ENCODE assay signal across 10 mouse cellular contexts in genomic region chr4:57954991-57955390, GRCm38 (mm10). TPM values are rescaled to one million over a fixed set of nuclear protein-coding genes. Genes with fewer than 3 reads are reported as not detected.
DNase-seq lines count a peak whose midpoint lies in the region; ATAC-seq and TF ChIP-seq lines count a peak whose summit lies in the region.
"Had no signal": no experiment of that assay in that cellular context is flagged by ENCODE, and none has a peak within 500 bp of the region (broad histone marks: within the 10 kb centered on the region; RNA-seq: fewer than 3 reads in every experiment).

No protein-coding gene starts in this region.

- WGBS in heart, embryonic 11.5 days (ENCODE audit: insufficient replicate concordance), result 68% methylated on average over 8 of the region's 8 CpGs
- 69% methylated on average over 8 of the region's 8 CpGs for WGBS in heart, postnatal 0 days
- 76% methylated on average over 8 of the region's 8 CpGs for WGBS in midbrain, embryonic 10.5 days

- no peak for TF ChIP-seq EP300 in heart, postnatal 0 days (IDR thresholded peaks at IDR 0.05; ENCODE audit: low read depth)

- no peak for TF ChIP-seq CTCF in bone marrow macrophage, adult 2 months (IDR thresholded peaks at IDR 0.05; ENCODE audit: low read depth, low read length)
- no peak for TF ChIP-seq CTCF in heart, postnatal 0 days (IDR thresholded peaks at IDR 0.05; ENCODE audit: low read depth)

- no peak for DNase-seq in heart, postnatal 14 days
- no peak for DNase-seq in heart, postnatal 0 days (ENCODE audit: low spot score)
- no peak for DNase-seq in midbrain, embryonic 10.5 days (ENCODE audit: low spot score)
- DNase-seq in right cerebral cortex, postnatal 36 days (ENCODE audit: low spot score in 2 of 2), result no peak
- no peak for DNase-seq in spleen, postnatal 4 days (ENCODE audit: low spot score in 2 of 2)

- peaks cover 12% of the 10 kb centered on the region for H3K4me1 ChIP-seq in heart, embryonic 11.5 days (ENCODE audit: control insufficient read depth, insufficient read depth, low read length)
- H3K4me1 ChIP-seq in bone marrow macrophage, adult 2 months (ENCODE audit: control insufficient read depth, insufficient read depth, low read length), result peaks cover 43% of the 10 kb centered on the region
- peaks cover 18% of the 10 kb centered on the region for H3K4me1 ChIP-seq in heart, postnatal 0 days (ENCODE audit: control insufficient read depth, insufficient read depth)
- peaks cover 33% of the 10 kb centered on the region for H3K4me1 ChIP-seq in midbrain, embryonic 10.5 days

- intact Hi-C loops in heart, postnatal 14 days (cut with DNase I), result loop anchor here (5.0 kb wide), 1 partner anchor 122 kb away; no protein-coding TSS in a partner anchor

- H3K4me2 ChIP-seq in heart, embryonic 11.5 days, result peak overlapping the region; percentile 76
- H3K4me2 ChIP-seq in heart, postnatal 0 days (ENCODE audit: low read depth, low read length), result peak overlapping the region; percentile 83

- H3K9ac ChIP-seq in heart, embryonic 11.5 days (ENCODE audit: low read depth, low read length), result no peak overlapping the region
- H3K9ac ChIP-seq in heart, postnatal 0 days (replicated peaks; ENCODE audit: low read depth, low read length), result peak overlapping the region; percentile 82; the same call in 1 of the 2 replicates

- no peak for ATAC-seq in heart, embryonic 11.5 days (replicated peaks; ENCODE audit: insufficient number of reproducible peaks, low FRiP score, low TSS enrichment)
- ATAC-seq in heart, postnatal 0 days (ENCODE audit: insufficient read depth, low read depth), result no peak
- ATAC-seq in monocyte, adult 5-6 weeks (replicated peaks; ENCODE audit: insufficient number of reproducible peaks, low FRiP score, low TSS enrichment, poor library complexity, severe bottlenecking), result no peak

- H3K27ac ChIP-seq in heart, embryonic 11.5 days (ENCODE audit: low read depth, low read length), result no peak overlapping the region
- H3K27ac ChIP-seq in bone marrow macrophage, adult 2 months (ENCODE audit: insufficient read depth, low read depth, low read length), result peak overlapping the region; percentile 73; the same call in 1 of the 2 replicates
- H3K27ac ChIP-seq in heart, postnatal 0 days (ENCODE audit: low read depth), result peak overlapping the region; percentile 90
- H3K27ac ChIP-seq in midbrain, embryonic 10.5 days (replicated peaks), result peak overlapping the region; percentile 95

- peaks cover 18% of the 10 kb centered on the region for H3K36me3 ChIP-seq in heart, embryonic 11.5 days (ENCODE audit: control insufficient read depth, insufficient read depth, low read length)
- H3K36me3 ChIP-seq in heart, postnatal 0 days (replicated peaks; ENCODE audit: control insufficient read depth, insufficient read depth, low read length), result peaks cover 19% of the 10 kb centered on the region
- H3K36me3 ChIP-seq in midbrain, embryonic 10.5 days, result peaks cover 48% of the 10 kb centered on the region

- no peaks in the 10 kb centered on the region for H3K27me3 ChIP-seq in heart, embryonic 11.5 days (ENCODE audit: control insufficient read depth, insufficient read depth, low read length)
- no peaks in the 10 kb centered on the region for H3K27me3 ChIP-seq in heart, postnatal 0 days (ENCODE audit: control insufficient read depth, insufficient read depth, low read length)
- H3K27me3 ChIP-seq in midbrain, embryonic 10.5 days (ENCODE audit: low read depth, poor library complexity, severe bottlenecking), result peaks cover 12% of the 10 kb centered on the region
- H3K27me3 ChIP-seq: Patski had no signal

- H3K4me3 ChIP-seq in heart, embryonic 11.5 days (ENCODE audit: low read depth, low read length), result peak overlapping the region; percentile 81
- peak overlapping the region; percentile 77 for H3K4me3 ChIP-seq in bone marrow macrophage, adult 2 months (ENCODE audit: insufficient read depth, low read length)
- peak overlapping the region; percentile 87 for H3K4me3 ChIP-seq in heart, postnatal 0 days (ENCODE audit: low read depth, low read length)
- H3K4me3 ChIP-seq in midbrain, embryonic 10.5 days, result peak overlapping the region; percentile 77

- H3K9me3 ChIP-seq in heart, embryonic 11.5 days (replicated peaks; ENCODE audit: control insufficient read depth, low read length), result no peaks in the 10 kb centered on the region
- H3K9me3 ChIP-seq in heart, postnatal 0 days (replicated peaks; ENCODE audit: control insufficient read depth, low read length), result no peaks in the 10 kb centered on the region
- H3K9me3 ChIP-seq in midbrain, embryonic 10.5 days (replicated peaks), result peaks cover 7% of the 10 kb centered on the region; the same call in 1 of the 2 replicates

- TF ChIP-seq POLR2A in bone marrow macrophage, adult 2 months (IDR thresholded peaks at IDR 0.05; ENCODE audit: borderline replicate concordance, low read depth, low read length), result no peak

RNA-seq across cellular contexts. Expression of gene Txn1, which starts 1.2 kb away (rescaled TPM):
- polyA plus RNA-seq in heart, embryonic 11.5 days (2014; fragmentation: Nextera tagmentation; extraction: Ambion mirVana), result 318 and 328 TPM in 2 replicates
- 100 to 1,000 TPM; 129 to 140 TPM for total RNA-seq in heart, postnatal 14 days (2021)
- 298 and 338 TPM in 2 replicates for polyA plus RNA-seq in bone marrow macrophage, adult 2 months (2012; ENCODE audit: insufficient read depth, insufficient read length, missing spikeins)
- total RNA-seq in heart, postnatal 0 days (2014; rRNA removed; ENCODE audit: low replicate concordance), result 85.8 and 104 TPM in 2 replicates
- polyA plus RNA-seq in heart, postnatal 0 days (2015; fragmentation: Nextera tagmentation; extraction: Ambion mirVana), result 243 and 248 TPM in 2 replicates
- polyA plus RNA-seq in midbrain, embryonic 10.5 days (2016; fragmentation: Nextera tagmentation; extraction: Ambion mirVana), result 382 and 417 TPM in 2 replicates
- total RNA-seq in monocyte, adult 5-6 weeks (2017), result 80.1 to 128 TPM (median 116 TPM) in 3 replicates

RNA-seq across cellular contexts. Expression of gene D630039A03Rik, which starts 38.9 kb away (rescaled TPM):
- 0.07 and 0.10 TPM in 2 replicates for polyA plus RNA-seq in heart, embryonic 11.5 days (2014; fragmentation: Nextera tagmentation; extraction: Ambion mirVana)
- total RNA-seq in heart, postnatal 14 days (2021), result under 1 TPM; 0.20 to 0.43 TPM
- polyA plus RNA-seq in bone marrow macrophage, adult 2 months (2012; ENCODE audit: insufficient read depth, insufficient read length, missing spikeins), result not detected in 2 replicates
- total RNA-seq in heart, postnatal 0 days (2014; rRNA removed; ENCODE audit: low replicate concordance), result not detected in 2 replicates
- 0.08 and 0.10 TPM in 2 replicates for polyA plus RNA-seq in heart, postnatal 0 days (2015; fragmentation: Nextera tagmentation; extraction: Ambion mirVana)
- 0.07 and 0.10 TPM in 2 replicates for polyA plus RNA-seq in midbrain, embryonic 10.5 days (2016; fragmentation: Nextera tagmentation; extraction: Ambion mirVana)
- 0.19 TPM in 1 of 3 replicates, not detected in the others for total RNA-seq in monocyte, adult 5-6 weeks (2017)

RNA-seq across cellular contexts. Expression of gene Txndc8, which starts 53.9 kb away (rescaled TPM):
- not detected in 2 replicates for polyA plus RNA-seq in heart, embryonic 11.5 days (2014; fragmentation: Nextera tagmentation; extraction: Ambion mirVana)
- total RNA-seq in heart, postnatal 14 days (2021), result not detected
- polyA plus RNA-seq in bone marrow macrophage, adult 2 months (2012; ENCODE audit: insufficient read depth, insufficient read length, missing spikeins), result not detected in 2 replicates
- not detected in 2 replicates for total RNA-seq in heart, postnatal 0 days (2014; rRNA removed; ENCODE audit: low replicate concordance)
- not detected in 2 replicates for polyA plus RNA-seq in heart, postnatal 0 days (2015; fragmentation: Nextera tagmentation; extraction: Ambion mirVana)
- polyA plus RNA-seq in midbrain, embryonic 10.5 days (2016; fragmentation: Nextera tagmentation; extraction: Ambion mirVana), result not detected in 2 replicates
- not detected in 3 replicates for total RNA-seq in monocyte, adult 5-6 weeks (2017)
- polyA plus RNA-seq: large intestine, adult 2 months; Patski had no signal
